Mouse (Mus musculus) megakaryocyte, embryonic 14.5 days (primary cell): ENCODE results near the gene Pkp3.

Experiments
- FLI1 ChIP-seq: IDR thresholded peaks from 2 replicates; pipeline ENCODE4 v1.6.1; 2012; ENCODE audit warnings: low read length, inconsistent platforms, mixed read lengths
- GATA1 ChIP-seq: IDR thresholded peaks from 3 replicates; pipeline ENCODE4 v1.6.1; 2012; ENCODE audit warnings: mixed read lengths, low read length, inconsistent platforms, borderline replicate concordance

GRCm38 (mm10) chr7:141077841-141078240, at the start of gene Pkp3:
- no peak for TF ChIP-seq FLI1
- no peak for TF ChIP-seq GATA1
